Mouse (Mus musculus) heart, postnatal 36 days (tissue): ENCODE data around the gene Qsox1. TPM values are rescaled to one million over a fixed set of nuclear protein-coding genes. Genes with fewer than 3 reads are reported as not detected.

Experiments used
- DNase-seq, 2 experiments: peaks; one replicate each; pipeline ENCODE4 v3.0.0; 2021 to 2022
- intact Hi-C: fragments of 180-260 bp; cut with DNase I; formaldehyde crosslinking; loops from one replicate; pipeline ENCODE4 v1.15.1; 2025
- total RNA-seq, 2 experiments: library from RNA; stranded (reverse); gene quantifications; 2 replicates each; pipeline ENCODE4 v1.2.3; 2021

Qsox1 gene
- total RNA-seq, 2 experiments from 2014 or later, result 39.7 to 43.8 TPM

DNA sequence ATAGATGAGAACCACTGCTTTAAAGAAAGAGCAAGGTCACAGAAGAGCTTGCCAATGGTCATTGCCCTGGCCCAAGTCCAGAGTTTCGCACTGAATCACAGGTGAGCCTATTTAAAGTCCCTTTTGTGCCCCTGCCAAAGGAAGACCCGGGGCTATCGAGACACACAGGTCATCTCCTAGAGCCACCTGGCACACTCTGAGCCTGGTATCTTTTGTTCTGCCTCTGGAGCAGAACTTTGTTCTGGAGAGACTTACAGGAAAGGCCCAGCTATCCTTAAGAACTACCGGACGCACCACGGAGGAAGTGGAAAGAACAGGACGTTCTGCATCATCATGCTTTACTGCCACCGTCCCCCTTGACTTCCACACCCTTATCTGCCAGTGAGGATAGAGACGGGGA lies 7.1 kb downstream of the Qsox1 start:
- intact Hi-C loops, result no loop called here
- peak; percentile 18 to 26 for DNase-seq

DNA sequence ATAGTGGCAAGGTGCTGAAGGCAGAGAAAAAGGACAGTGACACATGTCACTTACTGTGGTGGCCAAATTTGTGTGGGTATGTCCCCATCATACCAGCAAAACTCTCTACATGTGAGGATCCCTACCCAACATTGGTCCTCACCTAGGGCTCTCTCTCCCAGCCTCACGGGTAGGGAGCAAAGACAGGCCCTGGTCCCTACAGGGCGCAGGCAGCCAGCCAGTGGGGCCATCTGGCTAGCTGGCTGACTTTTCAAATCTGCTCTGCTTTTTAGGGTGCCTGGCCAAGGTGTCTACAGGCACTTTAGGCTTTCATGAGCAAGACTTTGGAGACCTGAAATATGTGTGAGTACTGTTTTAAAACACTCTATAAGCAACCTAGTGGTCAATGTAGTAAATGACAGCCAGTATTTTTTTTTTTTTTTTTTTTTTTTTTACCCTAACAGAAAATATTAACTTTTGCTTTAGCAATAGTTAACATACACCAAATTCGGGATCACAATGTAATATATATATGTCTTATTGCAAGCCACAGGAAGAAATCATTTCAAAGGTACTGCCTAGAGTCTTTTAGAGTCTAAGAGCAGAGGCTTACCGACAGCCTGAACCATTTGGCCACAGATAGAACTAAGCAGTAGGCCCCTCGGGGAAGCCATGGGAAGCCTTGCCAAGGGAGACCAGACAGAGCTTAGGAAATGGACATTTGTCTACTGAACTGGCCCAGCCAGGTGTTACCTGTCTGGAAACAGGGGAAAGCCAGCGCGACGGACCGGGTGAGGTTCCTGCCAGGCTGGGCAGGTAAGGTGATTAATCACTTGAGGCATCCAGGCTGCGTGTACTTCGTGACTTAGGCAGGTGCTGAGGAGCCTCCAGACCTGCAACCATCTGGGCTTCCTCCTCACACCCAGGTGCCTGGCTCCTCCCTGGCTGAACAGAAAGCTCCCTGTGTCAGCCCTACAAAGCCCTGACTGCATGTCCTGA lies 11.4 kb downstream of the Qsox1 start:
- intact Hi-C loops, result no loop called here
- no peak for DNase-seq

- no peak for DNase-seq
- intact Hi-C loops, result no loop called here
Observed at GRCm38 (mm10) chr1:155798000-155798399, 14.7 kb downstream of the Qsox1 start.

DNA sequence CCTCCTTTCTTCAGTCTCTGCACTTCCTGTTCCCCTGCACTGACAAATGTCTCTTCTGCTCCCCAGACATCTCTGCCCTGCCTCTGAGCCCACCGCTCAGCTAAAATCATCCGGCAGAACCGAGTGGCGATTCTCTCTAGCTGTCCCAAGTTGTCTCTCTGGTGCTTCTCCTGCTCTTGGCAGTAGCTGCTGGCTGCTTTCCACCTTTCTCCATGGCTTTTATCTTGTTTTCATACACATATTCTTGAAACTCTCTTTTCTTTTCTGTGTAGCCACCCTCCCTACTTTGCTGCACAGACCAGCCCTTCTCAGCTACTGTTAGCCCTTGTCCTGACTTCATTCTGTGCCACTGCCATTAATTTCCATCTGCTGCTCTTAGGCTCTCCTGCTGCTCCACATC lies 15.3 kb downstream of the Qsox1 start:
- intact Hi-C loops, result no loop called here

GRCm38 (mm10) chr1:155796757-155797405 lies 15.8 kb downstream of the Qsox1 start:
- intact Hi-C loops, result no loop called here
- DNase-seq, result no peak

More for the DNA sequence above, 15.3 kb downstream of the Qsox1 start:
- DNase-seq, result no peak

DNA sequence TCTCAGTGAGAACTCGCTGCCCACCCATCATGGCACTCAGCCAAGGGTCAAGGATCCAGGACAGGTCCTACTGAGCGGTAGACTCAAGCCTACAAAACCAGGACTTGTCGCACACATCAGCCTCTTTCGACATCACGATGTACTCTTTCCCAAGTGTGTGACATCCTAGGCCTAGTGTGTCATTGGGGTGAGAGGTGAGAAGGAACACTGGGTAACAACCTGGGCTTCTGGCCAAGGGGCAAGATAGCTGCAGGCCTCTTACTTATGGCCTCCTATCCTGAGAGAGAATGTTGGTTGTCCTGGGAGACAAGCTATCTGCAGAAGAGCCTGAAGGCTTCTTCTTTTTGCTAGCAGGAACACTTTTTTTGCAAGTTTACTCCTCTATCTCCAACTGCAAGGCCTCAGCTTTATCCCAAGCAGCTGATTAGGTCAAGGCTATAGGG lies 16.9 kb downstream of the Qsox1 start:
- intact Hi-C loops, result no loop called here
- no peak for DNase-seq

- DNase-seq, result no peak
- intact Hi-C loops, result loop anchor here (5.0 kb wide), 1 partner anchor 57 kb away; no protein-coding TSS in a partner anchor
Observed at GRCm38 (mm10) chr1:155794855-155795254, 17.8 kb downstream of the Qsox1 start.

GRCm38 (mm10) chr1:155791919-155792318 lies 20.8 kb downstream of the Qsox1 start:
- intact Hi-C loops, result loop anchor here (5.0 kb wide), 1 partner anchor 60 kb away; no protein-coding TSS in a partner anchor
- DNase-seq, result no peak

GRCm38 (mm10) chr1:155790111-155790974 lies 22.3 kb downstream of the Qsox1 start:
- DNase-seq, result no peak
- intact Hi-C loops, result loop anchor here (5.0 kb wide), 1 partner anchor 62 kb away; no protein-coding TSS in a partner anchor

DNA sequence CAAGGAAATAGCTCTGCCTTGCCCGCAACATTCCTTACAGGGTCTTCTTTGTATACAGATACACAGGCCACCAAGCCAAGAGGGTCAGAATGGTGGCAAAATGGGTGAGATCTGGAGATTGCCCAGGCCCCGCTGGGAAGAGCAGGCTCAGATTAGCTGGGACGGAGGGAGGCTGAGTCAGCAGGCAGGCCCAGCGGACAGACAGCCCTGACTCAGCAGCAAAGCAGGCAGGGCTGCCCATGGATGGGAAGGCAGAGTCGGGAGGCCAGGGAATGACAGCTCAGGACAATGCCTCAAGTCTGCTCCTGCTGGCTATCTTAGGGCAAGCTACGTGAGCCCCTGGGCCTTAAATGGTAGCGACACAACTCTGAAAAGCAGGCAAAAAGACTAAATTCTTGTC lies 26.8 kb downstream of the Qsox1 start:
- intact Hi-C loops, result no loop called here

GRCm38 (mm10) chr1:155784343-155785205 lies 28.1 kb downstream of the Qsox1 start:
- DNase-seq, result peak; percentile 45 to 49

More for the DNA sequence above, 26.8 kb downstream of the Qsox1 start:
- no peak for DNase-seq

GRCm38 (mm10) chr1:155782382-155782781 lies 30.3 kb downstream of the Qsox1 start:
- intact Hi-C loops, result no loop called here
- no peak for DNase-seq

More at GRCm38 (mm10) chr1:155784343-155785205, 28.1 kb downstream of the Qsox1 start:
- intact Hi-C loops, result loop anchor here (1.0 kb wide), 1 partner anchor 211 kb away; no protein-coding TSS in a partner anchor

DNA sequence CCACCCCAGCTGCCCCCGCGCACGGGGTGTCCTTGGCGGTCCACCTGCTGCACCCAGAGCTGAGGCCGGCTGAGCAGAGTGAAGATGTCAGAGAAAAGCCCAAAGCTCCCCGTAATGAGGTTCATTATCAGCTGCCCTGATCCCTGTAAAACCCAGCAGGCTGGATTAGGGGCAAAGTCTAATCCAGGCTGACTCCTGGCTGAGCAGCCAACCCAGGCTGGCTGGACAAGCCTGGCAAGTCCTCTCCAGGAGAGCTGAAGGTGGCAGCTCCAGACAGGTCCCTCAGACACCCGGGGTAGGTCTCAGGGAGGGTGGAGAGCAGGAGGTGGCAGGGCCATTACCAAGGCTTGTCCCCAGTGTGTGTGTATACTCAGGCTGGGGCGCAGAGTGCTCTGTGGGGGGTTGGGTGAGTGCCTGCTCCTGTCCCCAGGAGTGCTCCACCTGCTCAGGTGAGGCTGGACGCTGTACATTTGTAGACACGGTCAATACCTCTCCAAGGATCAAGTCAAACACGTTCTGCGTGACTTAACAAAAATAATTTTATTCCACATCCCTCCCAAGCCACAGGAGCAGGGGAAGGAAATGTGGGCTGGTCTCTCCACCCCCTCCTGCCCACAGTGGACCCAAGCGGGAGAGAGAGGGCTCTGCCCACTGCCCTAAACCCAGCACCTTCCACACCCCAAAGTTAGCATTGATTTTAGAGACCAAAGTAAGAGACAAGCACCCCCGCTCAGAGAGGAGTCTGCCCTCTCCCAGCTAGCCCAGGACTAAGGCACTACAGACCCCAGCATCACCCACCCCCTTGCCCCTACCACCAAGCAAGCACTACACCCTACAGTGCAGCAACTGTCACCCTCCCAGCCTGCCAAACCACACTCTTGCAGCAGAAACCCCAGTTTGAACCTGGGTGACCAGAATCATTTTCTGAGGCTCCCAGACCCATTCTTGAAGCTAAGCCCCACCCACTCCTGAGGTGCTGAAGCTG lies 34.8 kb downstream of the Qsox1 start:
- intact Hi-C loops, result no loop called here
- no peak for DNase-seq

DNA sequence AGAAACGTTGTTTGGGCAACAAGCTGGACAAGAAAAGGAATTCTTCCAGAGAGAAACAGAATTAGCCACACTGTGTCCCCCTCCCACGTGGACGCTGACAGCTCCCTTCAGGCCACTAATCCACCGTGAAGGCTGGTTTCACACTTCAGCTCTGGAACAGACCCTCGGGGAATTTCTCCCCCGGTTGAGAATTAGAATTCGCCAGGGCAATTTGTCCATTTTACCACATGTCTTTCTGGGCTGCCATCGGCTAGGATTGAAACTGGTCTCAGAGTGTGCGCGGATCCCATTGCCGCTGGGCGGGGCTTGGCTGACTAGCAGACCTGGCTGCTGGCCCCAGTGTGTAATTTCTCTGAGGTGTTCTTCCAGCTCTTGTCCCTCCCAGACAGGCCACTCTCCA lies 53.5 kb downstream of the Qsox1 start:
- intact Hi-C loops, result no loop called here
- DNase-seq, result no peak

GRCm38 (mm10) chr1:155758711-155759110 lies 54.0 kb downstream of the Qsox1 start:
- intact Hi-C loops, result no loop called here
- no peak for DNase-seq

DNA sequence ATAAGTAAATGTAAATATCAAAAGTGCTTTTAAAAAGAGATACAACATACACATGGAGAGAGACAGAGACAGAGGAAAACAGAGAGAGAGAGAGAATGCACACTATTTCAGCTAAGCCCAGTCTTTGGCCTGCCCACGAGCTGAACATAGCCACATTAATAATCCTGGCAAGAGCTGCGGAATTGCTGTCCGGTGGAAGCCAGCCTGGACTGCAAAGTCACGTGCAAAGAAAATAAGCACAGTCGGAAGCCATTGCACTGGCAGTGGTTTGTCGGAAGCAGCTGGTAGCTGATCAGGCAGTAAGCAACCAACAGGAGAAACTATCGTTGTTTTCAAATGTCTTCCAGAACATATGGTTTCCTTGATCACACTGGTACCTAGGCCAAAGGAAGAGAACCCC lies 55.1 kb downstream of the Qsox1 start:
- DNase-seq, result no peak
- intact Hi-C loops, result no loop called here

- no peak for DNase-seq
- intact Hi-C loops, result no loop called here
Observed at GRCm38 (mm10) chr1:155753411-155753810, 59.3 kb downstream of the Qsox1 start.
